Mouse (Mus musculus): ENCODE measurements around the gene H2-Q6. TPM values are rescaled to one million over a fixed set of nuclear protein-coding genes. Genes with fewer than 3 reads are reported as not detected.

Gene H2-Q6
- 7.1 TPM for polyA plus RNA-seq (2014; fragmentation: Illumina TruSeq; extraction: RNeasy Lipid Tissue Mini Kit (QIAGEN cat#74804); ENCODE audit: low read depth, low replicate concordance)

GRCm38 (mm10) chr17:35424624-35425416, at the start of gene H2-Q6:
H2-Q6 (plus strand) TSS chr17:35424850.

DNA sequence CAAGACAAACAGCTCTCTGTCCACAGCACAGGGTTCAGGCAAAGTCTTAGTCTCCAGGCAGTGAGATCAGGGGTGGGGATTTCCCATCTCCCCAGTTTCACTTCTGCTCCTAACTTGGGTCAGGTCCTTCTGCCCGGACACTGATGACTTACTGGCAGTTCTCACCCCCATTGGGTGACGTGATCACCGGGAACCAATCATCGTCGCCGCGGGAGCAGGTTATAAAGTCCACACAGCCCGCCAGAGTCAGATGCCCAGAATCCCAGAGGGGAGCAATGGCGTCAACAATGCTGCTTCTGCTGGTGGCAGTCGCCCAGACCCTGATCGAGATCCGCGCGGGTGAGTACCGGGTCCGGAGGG, 45.3 kb upstream of the H2-Q6 start, which contains the start of gene H2-Q4:
H2-Q4 (plus strand) TSS at position 249 of the 360 bp plus-strand sequence.

DNA sequence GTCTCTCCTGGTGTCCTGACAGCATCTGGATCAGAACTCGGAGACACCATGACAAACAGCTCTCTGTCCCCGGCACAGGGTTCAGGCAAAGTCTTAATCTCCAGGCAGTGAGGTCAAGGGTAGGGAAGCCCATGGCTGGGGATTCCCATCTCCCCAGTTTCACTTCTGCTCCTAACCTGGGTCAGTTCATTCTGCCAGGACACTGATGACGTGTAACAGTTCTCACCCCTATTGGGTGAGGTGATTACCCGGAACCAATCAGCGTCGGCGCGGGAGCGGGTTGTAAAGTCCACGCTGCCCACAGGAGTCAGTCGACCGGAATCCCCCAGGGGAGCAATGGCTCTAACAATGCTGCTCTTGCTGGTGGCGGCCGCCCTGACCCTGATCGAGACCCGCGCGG, 14.2 kb downstream of the H2-Q6 start, which contains the start of gene H2-Q7:
H2-Q7 (plus strand) TSS at position 271 of the 400 bp plus-strand sequence.

DNA sequence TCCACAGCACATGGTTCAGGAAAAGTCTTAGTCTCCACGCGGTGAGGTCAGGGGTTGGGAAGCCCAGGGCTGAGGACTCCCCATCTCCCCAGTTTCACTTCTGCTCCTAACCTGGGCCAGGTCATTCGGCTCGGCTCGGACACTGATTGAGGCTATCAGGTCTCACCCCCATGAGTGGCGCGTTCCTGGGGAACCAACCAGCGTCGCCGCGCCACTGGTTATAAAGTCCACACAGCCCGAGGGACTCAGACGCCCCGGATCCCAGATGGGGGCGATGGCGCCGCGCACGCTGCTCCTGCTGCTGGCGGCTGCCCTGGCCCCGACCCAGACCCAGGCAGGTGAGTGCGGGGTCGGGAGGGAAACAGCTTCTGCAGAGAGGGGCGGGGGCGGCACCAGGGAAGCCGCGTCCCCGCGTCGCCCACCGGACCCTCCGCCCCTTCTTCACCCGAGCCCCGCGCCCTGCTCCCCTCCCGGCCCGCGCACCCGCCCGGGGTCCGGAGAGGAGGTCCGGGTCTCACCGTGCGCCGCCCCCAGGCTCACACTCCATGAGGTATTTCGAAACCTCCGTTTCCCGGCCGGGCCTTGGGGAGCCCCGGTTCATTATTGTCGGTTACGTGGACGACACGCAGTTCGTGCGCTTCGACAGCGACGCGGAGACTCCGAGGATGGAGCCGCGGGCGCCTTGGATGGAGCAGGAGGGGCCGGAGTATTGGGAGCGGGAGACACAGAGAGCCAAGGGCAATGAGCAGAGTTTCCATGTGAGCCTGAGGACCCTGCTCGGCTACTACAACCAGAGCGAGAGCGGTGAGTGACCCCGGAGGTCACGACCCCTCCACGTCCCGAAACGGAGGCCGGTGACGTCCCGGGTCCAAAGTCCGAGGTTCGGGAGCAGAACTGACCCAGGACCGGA, 45.4 kb downstream of the H2-Q6 start, which contains the start of gene H2-Q10:
H2-Q10 (plus strand) TSS at position 248 of the 910 bp plus-strand sequence.

Other genes starting within 250 kb of the H2-Q6 start
- gene Aif1, start 248.8 kb upstream of the H2-Q6 start, polyA plus RNA-seq (2014; fragmentation: Illumina TruSeq; extraction: RNeasy Lipid Tissue Mini Kit (QIAGEN cat#74804); ENCODE audit: low read depth, low replicate concordance) = 7.7 TPM
- not detected for gene Lst1, start 236.4 kb upstream of the H2-Q6 start, polyA plus RNA-seq (2014; fragmentation: Illumina TruSeq; extraction: RNeasy Lipid Tissue Mini Kit (QIAGEN cat#74804); ENCODE audit: low read depth, low replicate concordance)
- not detected for gene Ltb, start 230.4 kb upstream of the H2-Q6 start, polyA plus RNA-seq (2014; fragmentation: Illumina TruSeq; extraction: RNeasy Lipid Tissue Mini Kit (QIAGEN cat#74804); ENCODE audit: low read depth, low replicate concordance)
- gene Tnf, start 222.8 kb upstream of the H2-Q6 start, polyA plus RNA-seq (2014; fragmentation: Illumina TruSeq; extraction: RNeasy Lipid Tissue Mini Kit (QIAGEN cat#74804); ENCODE audit: low read depth, low replicate concordance) = 0.35 TPM
- 0.54 TPM for gene Lta, start 219.5 kb upstream of the H2-Q6 start, polyA plus RNA-seq (2014; fragmentation: Illumina TruSeq; extraction: RNeasy Lipid Tissue Mini Kit (QIAGEN cat#74804); ENCODE audit: low read depth, low replicate concordance)
- not detected for gene Gm16181, start 204.0 kb upstream of the H2-Q6 start, polyA plus RNA-seq (2014; fragmentation: Illumina TruSeq; extraction: RNeasy Lipid Tissue Mini Kit (QIAGEN cat#74804); ENCODE audit: low read depth, low replicate concordance)
- 8.0 TPM for gene Atp6v1g2, start 191.2 kb upstream of the H2-Q6 start, polyA plus RNA-seq (2014; fragmentation: Illumina TruSeq; extraction: RNeasy Lipid Tissue Mini Kit (QIAGEN cat#74804); ENCODE audit: low read depth, low replicate concordance)
- gene Nfkbil1, start 189.1 kb upstream of the H2-Q6 start, polyA plus RNA-seq (2014; fragmentation: Illumina TruSeq; extraction: RNeasy Lipid Tissue Mini Kit (QIAGEN cat#74804); ENCODE audit: low read depth, low replicate concordance) = not detected
- gene Ddx39b, start 183.1 kb upstream of the H2-Q6 start, polyA plus RNA-seq (2014; fragmentation: Illumina TruSeq; extraction: RNeasy Lipid Tissue Mini Kit (QIAGEN cat#74804); ENCODE audit: low read depth, low replicate concordance) = 10.4 TPM
- gene H2-D1, start 162.1 kb upstream of the H2-Q6 start, polyA plus RNA-seq (2014; fragmentation: Illumina TruSeq; extraction: RNeasy Lipid Tissue Mini Kit (QIAGEN cat#74804); ENCODE audit: low read depth, low replicate concordance) = 76.9 TPM
- 45.4 TPM for gene H2-Q1, start 104.4 kb upstream of the H2-Q6 start, polyA plus RNA-seq (2014; fragmentation: Illumina TruSeq; extraction: RNeasy Lipid Tissue Mini Kit (QIAGEN cat#74804); ENCODE audit: low read depth, low replicate concordance)
- gene H2-Q2, start 82.6 kb upstream of the H2-Q6 start, polyA plus RNA-seq (2014; fragmentation: Illumina TruSeq; extraction: RNeasy Lipid Tissue Mini Kit (QIAGEN cat#74804); ENCODE audit: low read depth, low replicate concordance) = 288 TPM
- gene H2-Q4, start 45.2 kb upstream of the H2-Q6 start, polyA plus RNA-seq (2014; fragmentation: Illumina TruSeq; extraction: RNeasy Lipid Tissue Mini Kit (QIAGEN cat#74804); ENCODE audit: low read depth, low replicate concordance) = 34.4 TPM
- 12.5 TPM for gene H2-Q7, start 14.3 kb downstream of the H2-Q6 start, polyA plus RNA-seq (2014; fragmentation: Illumina TruSeq; extraction: RNeasy Lipid Tissue Mini Kit (QIAGEN cat#74804); ENCODE audit: low read depth, low replicate concordance)
- gene H2-Q10, start 45.2 kb downstream of the H2-Q6 start, polyA plus RNA-seq (2014; fragmentation: Illumina TruSeq; extraction: RNeasy Lipid Tissue Mini Kit (QIAGEN cat#74804); ENCODE audit: low read depth, low replicate concordance) = 3.2 TPM
- not detected for gene Pou5f1, start 81.2 kb downstream of the H2-Q6 start, polyA plus RNA-seq (2014; fragmentation: Illumina TruSeq; extraction: RNeasy Lipid Tissue Mini Kit (QIAGEN cat#74804); ENCODE audit: low read depth, low replicate concordance)
- gene Tcf19, start 92.0 kb downstream of the H2-Q6 start, polyA plus RNA-seq (2014; fragmentation: Illumina TruSeq; extraction: RNeasy Lipid Tissue Mini Kit (QIAGEN cat#74804); ENCODE audit: low read depth, low replicate concordance) = 2.7 TPM
- 4.6 TPM for gene Cchcr1, start 92.2 kb downstream of the H2-Q6 start, polyA plus RNA-seq (2014; fragmentation: Illumina TruSeq; extraction: RNeasy Lipid Tissue Mini Kit (QIAGEN cat#74804); ENCODE audit: low read depth, low replicate concordance)
- not detected for gene Psors1c2, start 108.4 kb downstream of the H2-Q6 start, polyA plus RNA-seq (2014; fragmentation: Illumina TruSeq; extraction: RNeasy Lipid Tissue Mini Kit (QIAGEN cat#74804); ENCODE audit: low read depth, low replicate concordance)
- gene Cdsn, start 127.3 kb downstream of the H2-Q6 start, polyA plus RNA-seq (2014; fragmentation: Illumina TruSeq; extraction: RNeasy Lipid Tissue Mini Kit (QIAGEN cat#74804); ENCODE audit: low read depth, low replicate concordance) = not detected
- not detected for gene 2300002M23Rik, start 142.6 kb downstream of the H2-Q6 start, polyA plus RNA-seq (2014; fragmentation: Illumina TruSeq; extraction: RNeasy Lipid Tissue Mini Kit (QIAGEN cat#74804); ENCODE audit: low read depth, low replicate concordance)
- not detected for gene Sfta2, start 176.7 kb downstream of the H2-Q6 start, polyA plus RNA-seq (2014; fragmentation: Illumina TruSeq; extraction: RNeasy Lipid Tissue Mini Kit (QIAGEN cat#74804); ENCODE audit: low read depth, low replicate concordance)
- gene Gm9573, start 201.8 kb downstream of the H2-Q6 start, polyA plus RNA-seq (2014; fragmentation: Illumina TruSeq; extraction: RNeasy Lipid Tissue Mini Kit (QIAGEN cat#74804); ENCODE audit: low read depth, low replicate concordance) = not detected
- not detected for gene Mucl3, start 218.8 kb downstream of the H2-Q6 start, polyA plus RNA-seq (2014; fragmentation: Illumina TruSeq; extraction: RNeasy Lipid Tissue Mini Kit (QIAGEN cat#74804); ENCODE audit: low read depth, low replicate concordance)
- gene Vars2, start 242.7 kb downstream of the H2-Q6 start, polyA plus RNA-seq (2014; fragmentation: Illumina TruSeq; extraction: RNeasy Lipid Tissue Mini Kit (QIAGEN cat#74804); ENCODE audit: low read depth, low replicate concordance) = 0.28 TPM
- 2.5 TPM for gene Gtf2h4, start 248.9 kb downstream of the H2-Q6 start, polyA plus RNA-seq (2014; fragmentation: Illumina TruSeq; extraction: RNeasy Lipid Tissue Mini Kit (QIAGEN cat#74804); ENCODE audit: low read depth, low replicate concordance)

Data from sigmoid colon, adult 10 weeks (tissue).